Mouse (Mus musculus): ENCODE data around the gene Eif2d.

The Eif2d gene

GRCm38 (mm10) chr1:131213361-131213760, 60.4 kb downstream of the Eif2d start:
- no peak for DNase-seq (ENCODE audit: low spot score in 2 of 2)

GRCm38 (mm10) chr1:131218933-131219332, 66.0 kb downstream of the Eif2d start:
- no peak for DNase-seq (ENCODE audit: low spot score in 2 of 2)

- no peak for DNase-seq (ENCODE audit: low spot score in 2 of 2)
Observed at GRCm38 (mm10) chr1:131221822-131222590, 69.0 kb downstream of the Eif2d start.

GRCm38 (mm10) chr1:131223345-131223744, 70.4 kb downstream of the Eif2d start:
- DNase-seq (ENCODE audit: low spot score in 2 of 2), result no peak

GRCm38 (mm10) chr1:131224848-131225471, 72.0 kb downstream of the Eif2d start:
- DNase-seq (ENCODE audit: low spot score in 2 of 2), result no peak

GRCm38 (mm10) chr1:131228225-131228624, 75.2 kb downstream of the Eif2d start:
- no peak for DNase-seq (ENCODE audit: low spot score in 2 of 2)

- DNase-seq (ENCODE audit: low spot score in 2 of 2), result no peak
Observed at GRCm38 (mm10) chr1:131228659-131229058, 75.7 kb downstream of the Eif2d start.

- DNase-seq (ENCODE audit: low spot score in 2 of 2), result no peak
Observed at GRCm38 (mm10) chr1:131233527-131233926, 80.5 kb downstream of the Eif2d start.

- DNase-seq (ENCODE audit: low spot score in 2 of 2), result no peak
Observed at GRCm38 (mm10) chr1:131236077-131236476, 83.1 kb downstream of the Eif2d start.

Measured in heart, adult 9 months (tissue).